Mouse (Mus musculus) liver, adult 2 months (tissue): ENCODE measurements at regions not wholly inside any gene's neighbourhood (a gene's known extent, or its start where the extent isn't known, plus 50 kb on each side); places are given as distances from the start of the nearest gene placed in this dataset.

ENCODE experiments used
- DNase-seq: peaks from one replicate; pipeline ENCODE4 v3.0.0-alpha.2; 2011; ENCODE audit warnings: low read depth, low spot score; ENCODE audit errors: extremely low read depth
- H3K27ac ChIP-seq: fragments of 200-500 bp; replicated peaks from 2 replicates; pipeline ENCODE4 v1.5.1; 2012; ENCODE audit warnings: low read depth, mild to moderate bottlenecking, control low read depth, inconsistent platforms, low read length; ENCODE audit not compliant: insufficient read depth
- H3K27me3 ChIP-seq: fragments of 200-500 bp; 2 replicates; pipeline ENCODE4 v1.6.1; 2012; ENCODE audit warnings: mild to moderate bottlenecking, moderate library complexity, low read length, inconsistent platforms; ENCODE audit not compliant: control insufficient read depth, insufficient read depth
- H3K36me3 ChIP-seq: fragments of 200-500 bp; 2 replicates; pipeline ENCODE4 v1.6.1; 2012; ENCODE audit warnings: low read length, inconsistent platforms; ENCODE audit not compliant: control insufficient read depth, insufficient read depth
- H3K4me1 ChIP-seq: fragments of 200-500 bp; 2 replicates; pipeline ENCODE4 v1.6.1; 2011; ENCODE audit warnings: low read length; ENCODE audit not compliant: control insufficient read depth, insufficient read depth
- H3K4me3 ChIP-seq: fragments of 200-500 bp; 2 replicates; pipeline ENCODE4 v1.5.1; 2011; ENCODE audit warnings: low read depth, mild to moderate bottlenecking, control low read depth, low read length, moderate library complexity; ENCODE audit not compliant: insufficient read depth
- H3K79me2 ChIP-seq: fragments of 200-500 bp; 2 replicates; pipeline ENCODE4 v1.6.1; 2012; ENCODE audit warnings: inconsistent platforms, mild to moderate bottlenecking, low read length, moderate library complexity; ENCODE audit not compliant: control insufficient read depth, insufficient read depth
- H3K9ac ChIP-seq: fragments of 200-500 bp; 2 replicates; pipeline ENCODE4 v1.6.1; 2012; ENCODE audit warnings: low read depth, mild to moderate bottlenecking, control low read depth, inconsistent platforms, low read length
- CTCF ChIP-seq: fragments of 200-500 bp; IDR thresholded peaks from 2 replicates; pipeline ENCODE4 v1.5.1; 2011; ENCODE audit warnings: low read depth, low read length, control low read depth
- POLR2A ChIP-seq: fragments of 200-500 bp; IDR thresholded peaks from 2 replicates; pipeline ENCODE4 v1.6.1; 2011; ENCODE audit warnings: low read length, control low read depth; ENCODE audit not compliant: insufficient read depth; ENCODE audit errors: extremely low read depth
- WGBS: fragments of 180-500 bp; shearing (Covaris S2); methylation state at CpG from one replicate; pipeline ENCODE4 v1.1.7; 2018; 5-methylcytosine and 5-hydroxymethylcytosine counted together

- H3K4me3 ChIP-seq = no peak overlapping the region
- no peaks in the 10 kb centered on the region for H3K79me2 ChIP-seq
- peak; percentile 14 for DNase-seq
- H3K4me1 ChIP-seq = no peaks in the 10 kb centered on the region
- H3K9ac ChIP-seq = no peak overlapping the region
- WGBS = 61% methylated on average over 2 of the region's 2 CpGs
- H3K27ac ChIP-seq = no peak overlapping the region
- no peaks in the 10 kb centered on the region for H3K36me3 ChIP-seq
- no peak for TF ChIP-seq POLR2A
- TF ChIP-seq CTCF = no peak
- no peaks in the 10 kb centered on the region for H3K27me3 ChIP-seq
These were observed 656.8 kb upstream of the Tgif2lx2 start for GRCm38 (mm10) chrX:117770252-117770651.
